In the genomic region with DNA sequence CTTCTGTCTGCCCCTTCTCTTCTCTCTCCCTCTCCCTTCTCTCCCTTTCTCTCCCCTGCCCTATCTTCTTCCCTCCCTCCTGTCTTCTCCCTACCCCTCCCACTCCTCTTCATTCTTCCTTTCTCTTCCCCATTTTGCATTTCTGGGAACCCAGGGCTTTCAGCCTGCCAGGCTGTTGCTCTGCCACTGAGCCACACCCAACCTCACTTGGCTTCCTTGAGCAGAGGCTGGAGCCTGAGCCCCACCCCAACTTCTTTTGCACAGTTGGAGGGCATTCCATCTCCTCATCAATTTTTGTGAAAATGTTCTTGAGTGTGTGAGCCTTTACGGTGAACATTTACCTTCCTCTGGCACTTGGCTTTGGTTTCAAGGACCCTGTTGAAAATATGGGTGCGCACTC, we compare ENCODE assay signal across 19 mouse cellular contexts. TPM values are rescaled to one million over a fixed set of nuclear protein-coding genes. Genes with fewer than 3 reads are reported as not detected.
DNase-seq lines count a peak whose midpoint lies in the region; ATAC-seq and TF ChIP-seq lines count a peak whose summit lies in the region.
"Had no signal": no experiment of that assay in that cellular context is flagged by ENCODE, and none has a peak within 500 bp of the region (broad histone marks: within the 10 kb centered on the region; RNA-seq: fewer than 3 reads in every experiment).

No protein-coding gene starts in this region.

- peak; percentile 18 for DNase-seq in forebrain, postnatal 0 days
- DNase-seq in forebrain, embryonic 10.5 days (ENCODE audit: extremely low spot score, low spot score) = no peak
- no peak for DNase-seq in lung, postnatal 0 days (ENCODE audit: low spot score)
- DNase-seq: adrenal gland, adult 8-10 months; cerebellum, adult 2 months; embryo, embryonic 11 days had no signal

- H3K36me3 ChIP-seq in forebrain, postnatal 0 days (ENCODE audit: insufficient read depth) = no peaks in the 10 kb centered on the region; the same call in 1 of the 2 replicates
- peaks cover 14% of the 10 kb centered on the region for H3K36me3 ChIP-seq in forebrain, embryonic 10.5 days (replicated peaks)
- H3K36me3 ChIP-seq in lung, embryonic 16.5 days (ENCODE audit: control insufficient read depth, insufficient read depth, low read length) = no peaks in the 10 kb centered on the region
- H3K36me3 ChIP-seq in lung, postnatal 0 days (ENCODE audit: insufficient read depth, low read length) = no peaks in the 10 kb centered on the region
- no peaks in the 10 kb centered on the region for H3K36me3 ChIP-seq in heart, embryonic 11.5 days (ENCODE audit: control insufficient read depth, insufficient read depth, low read length)
- H3K36me3 ChIP-seq in neural tube, embryonic 15.5 days = no peaks in the 10 kb centered on the region
- H3K36me3 ChIP-seq: heart, embryonic 12.5 days; hindbrain, embryonic 12.5 days; midbrain, embryonic 12.5 days had no signal

- H3K27ac ChIP-seq in forebrain, postnatal 0 days (ENCODE audit: low read depth, low read length) = no peak overlapping the region
- no peak overlapping the region for H3K27ac ChIP-seq in forebrain, embryonic 10.5 days
- no peak overlapping the region for H3K27ac ChIP-seq in lung, embryonic 16.5 days (ENCODE audit: low read length)
- no peak overlapping the region for H3K27ac ChIP-seq in lung, postnatal 0 days (ENCODE audit: low read length)
- H3K27ac ChIP-seq in bone marrow, adult 2 months (ENCODE audit: control insufficient read depth, insufficient read depth, low read depth, low read length, poor library complexity) = 0 out of 2 replicates have a peak overlapping the region, but pooled peaks have one; percentile 19
- H3K27ac ChIP-seq in heart, embryonic 11.5 days (ENCODE audit: low read depth, low read length) = no peak overlapping the region
- H3K27ac ChIP-seq in neural tube, embryonic 15.5 days (replicated peaks) = no peak overlapping the region
- H3K27ac ChIP-seq: forebrain, embryonic 12.5 days; hindbrain, embryonic 12.5 days; liver, embryonic 14.5 days; midbrain, embryonic 12.5 days had no signal

- no peak overlapping the region for H3K9ac ChIP-seq in forebrain, postnatal 0 days
- no peak overlapping the region for H3K9ac ChIP-seq in lung, embryonic 16.5 days (ENCODE audit: low read length)
- H3K9ac ChIP-seq in lung, postnatal 0 days (replicated peaks; ENCODE audit: low read depth) = no peak overlapping the region
- H3K9ac ChIP-seq in heart, embryonic 11.5 days (ENCODE audit: low read depth, low read length) = no peak overlapping the region
- H3K9ac ChIP-seq in neural tube, embryonic 15.5 days (replicated peaks) = no peak overlapping the region
- H3K9ac ChIP-seq: forebrain, embryonic 12.5 days; heart, embryonic 12.5 days; hindbrain, embryonic 12.5 days; liver, embryonic 14.5 days; midbrain, embryonic 12.5 days had no signal

- H3K4me1 ChIP-seq in forebrain, postnatal 0 days (ENCODE audit: insufficient read depth) = peaks cover 5% of the 10 kb centered on the region; the same call in 1 of the 2 replicates
- peaks cover 12% of the 10 kb centered on the region; the same call in 1 of the 2 replicates for H3K4me1 ChIP-seq in forebrain, embryonic 10.5 days
- H3K4me1 ChIP-seq in lung, embryonic 16.5 days (replicated peaks; ENCODE audit: control insufficient read depth, insufficient read depth, low read length) = peaks cover 8% of the 10 kb centered on the region; the same call in 1 of the 2 replicates
- H3K4me1 ChIP-seq in lung, postnatal 0 days (ENCODE audit: insufficient read depth, low read depth, low read length) = peaks cover 6% of the 10 kb centered on the region; the same call in 1 of the 2 replicates
- H3K4me1 ChIP-seq in bone marrow, adult 2 months (ENCODE audit: control insufficient read depth, insufficient read depth, low read length) = peaks cover 2% of the 10 kb centered on the region; the same call in 1 of the 2 replicates
- peaks cover 17% of the 10 kb centered on the region for H3K4me1 ChIP-seq in heart, embryonic 11.5 days (ENCODE audit: control insufficient read depth, insufficient read depth, low read length)
- H3K4me1 ChIP-seq in neural tube, embryonic 15.5 days = no peaks in the 10 kb centered on the region
- H3K4me1 ChIP-seq: hindbrain, embryonic 12.5 days; midbrain, embryonic 12.5 days had no signal

- no peak overlapping the region for H3K4me3 ChIP-seq in forebrain, postnatal 0 days (ENCODE audit: low read depth, low read length)
- no peak overlapping the region for H3K4me3 ChIP-seq in forebrain, embryonic 10.5 days
- no peak overlapping the region for H3K4me3 ChIP-seq in lung, embryonic 16.5 days (ENCODE audit: low read length)
- no peak overlapping the region for H3K4me3 ChIP-seq in lung, postnatal 0 days (ENCODE audit: low read depth, low read length)
- H3K4me3 ChIP-seq in bone marrow, adult 2 months (replicated peaks; ENCODE audit: control insufficient read depth, low read depth, low read length) = no peak overlapping the region
- H3K4me3 ChIP-seq in heart, embryonic 11.5 days (ENCODE audit: low read depth, low read length) = no peak overlapping the region
- no peak overlapping the region for H3K4me3 ChIP-seq in neural tube, embryonic 15.5 days (replicated peaks)
- H3K4me3 ChIP-seq: forebrain, embryonic 12.5 days; heart, embryonic 12.5 days; hindbrain, embryonic 12.5 days; midbrain, embryonic 12.5 days had no signal

- TF ChIP-seq POLR2A in bone marrow, adult 2 months (IDR thresholded peaks at IDR 0.05; ENCODE audit: borderline replicate concordance, control insufficient read depth, low read depth, low read length) = no peak

- ATAC-seq in forebrain, postnatal 0 days = peak; percentile 18; the same call in 1 of the 2 replicates
- ATAC-seq in lung, embryonic 16.5 days (ENCODE audit: low read depth) = peak; percentile 76
- no peak; the same call in 1 of the 2 replicates for ATAC-seq in lung, postnatal 0 days
- ATAC-seq in heart, embryonic 11.5 days (replicated peaks; ENCODE audit: insufficient number of reproducible peaks, low FRiP score, low TSS enrichment) = no peak
- ATAC-seq in neural tube, embryonic 15.5 days (ENCODE audit: low FRiP score) = no peak
- ATAC-seq: activated CD4-positive, CD25-positive, alpha-beta regulatory T cell, adult 4 months; CD4-positive, CD25-positive, alpha-beta regulatory T cell, adult 4 months; intestine, postnatal 0 days; Patski had no signal

- no peaks in the 10 kb centered on the region for H3K9me3 ChIP-seq in forebrain, postnatal 0 days (ENCODE audit: low read length)
- no peaks in the 10 kb centered on the region for H3K9me3 ChIP-seq in forebrain, embryonic 10.5 days
- H3K9me3 ChIP-seq in lung, embryonic 16.5 days (ENCODE audit: control insufficient read depth, low read length) = no peaks in the 10 kb centered on the region
- no peaks in the 10 kb centered on the region for H3K9me3 ChIP-seq in lung, postnatal 0 days (ENCODE audit: low read length)
- H3K9me3 ChIP-seq in heart, embryonic 11.5 days (replicated peaks; ENCODE audit: control insufficient read depth, low read length) = no peaks in the 10 kb centered on the region
- H3K9me3 ChIP-seq in neural tube, embryonic 15.5 days (replicated peaks) = no peaks in the 10 kb centered on the region
- H3K9me3 ChIP-seq: forebrain, embryonic 12.5 days; heart, embryonic 12.5 days; hindbrain, embryonic 12.5 days; midbrain, embryonic 12.5 days had no signal

- 56% methylated on average over 2 of the region's 2 CpGs for WGBS in forebrain, postnatal 0 days
- WGBS in forebrain, embryonic 10.5 days = 92% methylated on average over 2 of the region's 2 CpGs
- WGBS in lung, embryonic 16.5 days = 46% methylated on average over 2 of the region's 2 CpGs
- 61% methylated on average over 2 of the region's 2 CpGs for WGBS in lung, postnatal 0 days
- 89% methylated on average over 2 of the region's 2 CpGs for WGBS in bone marrow, adult 2 months
- 82% methylated on average over 2 of the region's 2 CpGs for WGBS in heart, embryonic 11.5 days (ENCODE audit: insufficient replicate concordance)
- 87% methylated on average over 2 of the region's 2 CpGs for whole genome bisulfite sequencing in neural tube, embryonic 15.5 days

- H3K4me2 ChIP-seq in forebrain, postnatal 0 days (ENCODE audit: low read depth) = no peak overlapping the region
- H3K4me2 ChIP-seq in lung, embryonic 16.5 days (ENCODE audit: low read depth, low read length) = no peak overlapping the region
- no peak overlapping the region for H3K4me2 ChIP-seq in lung, postnatal 0 days (replicated peaks; ENCODE audit: low read depth, low read length)
- H3K4me2 ChIP-seq in heart, embryonic 11.5 days = no peak overlapping the region
- no peak overlapping the region for H3K4me2 ChIP-seq in neural tube, embryonic 15.5 days
- H3K4me2 ChIP-seq: forebrain, embryonic 12.5 days; heart, embryonic 12.5 days; hindbrain, embryonic 12.5 days; midbrain, embryonic 12.5 days had no signal

- no peak for TF ChIP-seq CTCF in forebrain, postnatal 0 days (IDR thresholded peaks at IDR 0.05; ENCODE audit: low read depth)
- no peak for TF ChIP-seq CTCF in lung, postnatal 0 days (IDR thresholded peaks at IDR 0.05)
- no peak for TF ChIP-seq CTCF in bone marrow, adult 2 months (IDR thresholded peaks at IDR 0.05; ENCODE audit: control insufficient read depth, insufficient read depth, low read length)

- H3K27me3 ChIP-seq in forebrain, postnatal 0 days (ENCODE audit: insufficient read depth, low read length) = no peaks in the 10 kb centered on the region
- no peaks in the 10 kb centered on the region for H3K27me3 ChIP-seq in forebrain, embryonic 10.5 days (ENCODE audit: poor library complexity, severe bottlenecking)
- H3K27me3 ChIP-seq in lung, embryonic 16.5 days (ENCODE audit: control insufficient read depth, insufficient read depth, low read depth, low read length) = no peaks in the 10 kb centered on the region
- H3K27me3 ChIP-seq in lung, postnatal 0 days (replicated peaks; ENCODE audit: insufficient read depth, low read length) = no peaks in the 10 kb centered on the region
- no peaks in the 10 kb centered on the region for H3K27me3 ChIP-seq in heart, embryonic 11.5 days (ENCODE audit: control insufficient read depth, insufficient read depth, low read length)
- no peaks in the 10 kb centered on the region for H3K27me3 ChIP-seq in neural tube, embryonic 15.5 days (replicated peaks)
- H3K27me3 ChIP-seq: forebrain, embryonic 12.5 days; heart, embryonic 12.5 days; hindbrain, embryonic 12.5 days; midbrain, embryonic 12.5 days; Patski had no signal

- no peak for TF ChIP-seq EP300 in lung, postnatal 0 days (IDR thresholded peaks at IDR 0.05)

RNA-seq across cellular contexts. Expression of a gene that starts 31.1 kb away (rescaled TPM):
- 11.7 and 14.0 TPM in 2 replicates for total RNA-seq in forebrain, postnatal 0 days (2014; rRNA removed)
- polyA plus RNA-seq in forebrain, postnatal 0 days (2015; fragmentation: Nextera tagmentation; extraction: Ambion mirVana) = 1.4 and 2.6 TPM in 2 replicates
- polyA plus RNA-seq in forebrain, embryonic 10.5 days (2016; fragmentation: Nextera tagmentation; extraction: Ambion mirVana) = 1.7 and 2.3 TPM in 2 replicates
- polyA plus RNA-seq in lung, embryonic 16.5 days (2015; fragmentation: Nextera tagmentation; extraction: Ambion mirVana) = 0.75 and 0.93 TPM in 2 replicates
- polyA plus RNA-seq in lung, postnatal 0 days (2015; fragmentation: Nextera tagmentation; extraction: Ambion mirVana) = 0.45 and 0.63 TPM in 2 replicates
- 6.6 and 16.4 TPM in 2 replicates for polyA plus RNA-seq in bone marrow, adult 2 months (2011; ENCODE audit: insufficient read depth, insufficient read length, low replicate concordance, missing spikeins)
- polyA plus RNA-seq in heart, embryonic 11.5 days (2014; fragmentation: Nextera tagmentation; extraction: Ambion mirVana) = 1.5 and 1.8 TPM in 2 replicates
- 2.1 and 2.3 TPM in 2 replicates for polyA plus RNA-seq in neural tube, embryonic 15.5 days (2015; fragmentation: Nextera tagmentation; extraction: Ambion mirVana)

Comparison
In these comparisons a context has a peak if more than half of its experiments do, and no peak if none do; other contexts are left out.
1. ATAC-seq: peak in forebrain, postnatal 0 days (single experiment) and lung, embryonic 16.5 days (single experiment); none in lung, postnatal 0 days (single experiment), heart, embryonic 11.5 days (single experiment) and neural tube, embryonic 15.5 days (single experiment).